Mouse (Mus musculus) bone marrow, adult 2 months (tissue): ENCODE results near the gene Ddi2. TPM values are rescaled to one million over a fixed set of nuclear protein-coding genes. Genes with fewer than 3 reads are reported as not detected.

Experiments used
- H3K27ac ChIP-seq: fragments of 200-500 bp; 2 replicates; pipeline ENCODE4 v1.5.1; 2012; ENCODE audit warnings: low read depth, mild to moderate bottlenecking, control low read depth, inconsistent platforms, low read length; ENCODE audit not compliant: control insufficient read depth, poor library complexity, insufficient read depth
- H3K4me1 ChIP-seq: fragments of 200-500 bp; 2 replicates; pipeline ENCODE4 v1.6.1; 2011; ENCODE audit warnings: low read length; ENCODE audit not compliant: control insufficient read depth, insufficient read depth
- H3K4me3 ChIP-seq: fragments of 200-500 bp; replicated peaks from 2 replicates; pipeline ENCODE3; 2011; ENCODE audit warnings: mild to moderate bottlenecking, low read depth, low read length, control low read depth; ENCODE audit not compliant: control insufficient read depth
- CTCF ChIP-seq: fragments of 200-500 bp; IDR thresholded peaks from 2 replicates; pipeline ENCODE4 v1.5.1; 2011; ENCODE audit warnings: low read length, control low read depth; ENCODE audit not compliant: control insufficient read depth, insufficient read depth
- POLR2A ChIP-seq: fragments of 200-500 bp; IDR thresholded peaks from 2 replicates; pipeline ENCODE4 v1.6.1; 2011; ENCODE audit warnings: low read depth, mild to moderate bottlenecking, control low read depth, low read length, borderline replicate concordance; ENCODE audit not compliant: control insufficient read depth
- WGBS: fragments of 180-500 bp; shearing (Covaris S2); methylation state at CpG from one replicate; pipeline ENCODE4 v1.1.7; 2018; 5-methylcytosine and 5-hydroxymethylcytosine counted together
- polyA plus RNA-seq: library from polyadenylated mRNA; stranded (reverse); fragments of >200 nt; gene quantifications from 2 replicates; pipeline ENCODE4 v1.2.4, GENCODE M21; 2011; ENCODE audit warnings: low replicate concordance; ENCODE audit not compliant: missing spikeins, insufficient read depth, insufficient read length

Ddi2 gene
- polyA plus RNA-seq, 1 experiment: 20.4 TPM

DNA sequence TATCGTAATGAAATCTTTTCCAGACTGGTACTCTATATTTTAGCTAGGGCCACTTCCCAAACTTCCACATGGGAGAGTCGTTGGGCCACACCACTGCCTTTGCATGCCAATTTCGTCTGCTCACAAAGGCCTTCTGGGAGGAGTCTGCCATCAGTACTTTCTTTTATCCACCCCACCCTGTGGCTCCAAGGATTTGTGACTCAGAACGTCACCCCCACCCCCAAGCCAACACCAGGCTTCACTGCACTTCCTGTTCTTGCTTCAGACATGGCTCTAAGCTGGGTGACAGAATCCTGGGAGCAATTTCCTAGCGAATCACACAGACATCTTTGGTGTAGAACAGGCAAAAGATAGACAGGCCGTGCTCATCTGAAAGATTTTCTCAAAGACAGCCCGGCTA, 41.5 kb downstream of the Ddi2 start:
- 75% methylated on average over 7 of the region's 7 CpGs for whole genome bisulfite sequencing
- no peak for TF ChIP-seq POLR2A
- no peak for TF ChIP-seq CTCF
- no peaks in the 10 kb centered on the region for H3K4me1 ChIP-seq
- no peak overlapping the region for H3K4me3 ChIP-seq
- H3K27ac ChIP-seq: no peak overlapping the region

DNA sequence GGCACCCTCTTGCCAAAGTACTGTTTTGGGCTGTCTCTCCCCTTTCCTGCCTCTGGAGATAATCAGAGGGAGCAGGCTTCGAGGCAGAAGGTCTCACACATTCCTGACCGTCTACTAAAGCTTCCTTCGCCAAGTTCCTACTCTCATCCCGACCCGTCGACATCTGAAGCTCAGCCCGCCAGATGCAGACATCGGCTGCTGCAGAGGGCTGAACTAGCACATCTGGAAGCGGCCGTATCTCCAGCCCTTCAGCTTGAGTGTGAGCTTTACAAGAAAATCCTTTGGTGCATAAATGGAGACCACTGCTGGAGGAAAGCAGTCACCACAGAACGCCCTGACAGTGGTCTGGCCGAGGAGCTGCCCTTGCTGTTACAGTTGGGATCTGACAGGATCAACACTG, 42.3 kb downstream of the Ddi2 start:
- Histone ChIP-seq H3K4me3 (no peak overlapping the region), H3K27ac (no peak overlapping the region), H3K4me1 (no peaks in the 10 kb centered on the region)
- WGBS: 90% methylated on average over 12 of the region's 12 CpGs
- no peak for TF ChIP-seq CTCF
- no peak for TF ChIP-seq POLR2A

DNA sequence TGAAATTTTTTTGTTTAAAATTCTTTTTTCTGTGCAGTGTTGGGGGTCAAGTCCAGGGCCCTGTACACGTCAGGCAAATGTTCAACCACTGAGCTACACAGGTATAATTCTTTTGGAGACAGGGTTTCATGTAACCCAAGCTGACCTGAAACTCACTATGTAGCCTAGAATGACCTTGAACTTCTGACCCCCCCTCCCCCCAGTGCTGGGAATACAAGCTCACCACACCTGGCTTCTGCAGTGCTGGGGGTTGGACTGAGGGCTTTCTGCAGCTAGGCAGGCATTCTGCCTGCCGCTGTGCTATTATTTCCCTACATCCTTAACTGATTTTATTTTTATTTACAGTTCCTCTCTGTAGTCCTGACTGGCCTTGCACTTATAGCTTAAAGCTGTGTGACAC, 44.2 kb downstream of the Ddi2 start:
- Histone ChIP-seq H3K4me3 (no peak overlapping the region), H3K4me1 (no peaks in the 10 kb centered on the region), H3K27ac (no peak overlapping the region)
- WGBS: 81% methylated on average over 2 of the region's 2 CpGs
- TF ChIP-seq CTCF: no peak

DNA sequence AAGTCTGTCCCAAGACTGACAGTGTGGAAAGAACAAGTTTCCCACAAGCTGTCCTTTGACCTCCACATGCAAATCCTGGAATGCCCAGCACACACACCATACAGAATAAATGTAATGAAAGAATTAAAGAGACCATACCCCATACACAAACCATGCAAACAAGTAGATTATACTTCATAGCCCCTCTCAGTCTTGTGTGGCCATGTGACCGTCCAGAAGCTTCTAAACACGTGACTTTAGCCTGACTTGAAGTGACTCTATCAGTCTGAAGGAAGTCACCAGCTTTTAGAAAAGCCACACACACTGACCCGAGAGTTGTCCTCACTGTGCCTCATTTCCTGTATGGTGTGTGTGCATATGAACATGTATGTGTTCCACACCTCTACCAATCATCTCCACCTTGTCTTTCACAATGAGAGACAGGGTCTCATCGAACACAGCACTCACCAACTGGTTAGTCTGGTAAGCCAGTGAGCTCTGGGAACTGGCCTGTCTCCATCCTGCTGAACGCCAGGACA, 46.7 kb downstream of the Ddi2 start:
- TF ChIP-seq POLR2A: no peak
- TF ChIP-seq CTCF: no peak

DNA sequence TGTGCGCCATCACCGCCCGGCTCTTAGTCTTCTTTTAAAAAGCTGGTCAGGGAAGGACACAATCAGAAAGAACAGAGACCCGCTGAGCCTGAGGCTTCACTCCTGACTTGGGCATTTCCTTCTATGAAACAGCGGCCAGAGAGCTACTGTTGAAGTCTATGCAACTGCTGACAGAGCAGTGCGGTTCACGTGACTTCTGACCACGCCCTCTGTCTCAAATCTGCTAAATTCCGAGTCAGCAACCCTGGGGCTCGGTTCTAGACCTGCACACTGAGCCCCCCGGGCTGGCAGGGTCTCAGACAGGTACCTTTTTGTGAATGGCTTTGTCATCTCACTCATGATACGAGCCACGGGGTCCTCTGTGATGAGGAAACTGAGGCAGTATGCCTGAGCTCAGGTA, 50.9 kb downstream of the Ddi2 start:
- Histone ChIP-seq H3K4me1 (no peaks in the 10 kb centered on the region; the same call in 1 of the 2 replicates), H3K4me3 (no peak overlapping the region), H3K27ac (no peak overlapping the region)
- TF ChIP-seq CTCF (no peak), POLR2A (no peak)
- WGBS: 79% methylated on average over 13 of the region's 13 CpGs

More for the DNA sequence above, 46.7 kb downstream of the Ddi2 start:
- no peaks in the 10 kb centered on the region for H3K4me1 ChIP-seq
- H3K4me3 ChIP-seq: no peak overlapping the region
- WGBS: 64% methylated on average over 5 of the region's 5 CpGs
- no peak overlapping the region for H3K27ac ChIP-seq

DNA sequence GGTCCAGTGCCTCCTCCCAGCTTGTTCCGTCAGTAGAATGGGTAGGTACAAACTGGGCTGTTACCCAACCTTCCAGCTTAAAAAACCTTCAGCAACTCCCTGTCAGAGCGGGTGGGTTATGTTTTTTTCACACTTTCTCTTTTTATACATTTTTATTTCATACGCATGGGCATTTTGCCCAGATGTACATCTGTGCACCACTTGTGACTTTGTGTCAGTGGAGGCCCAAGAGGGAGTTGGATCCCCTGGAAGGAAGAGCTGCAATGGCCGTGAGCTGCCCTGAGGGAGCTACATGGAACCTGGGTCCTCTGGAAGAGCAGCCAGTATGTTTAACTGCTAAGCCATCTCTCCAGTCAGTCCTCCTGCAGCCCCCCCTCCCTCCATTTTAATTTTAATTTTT, 51.8 kb downstream of the Ddi2 start:
- no peak overlapping the region for H3K4me3 ChIP-seq
- H3K27ac ChIP-seq: no peak overlapping the region
- TF ChIP-seq CTCF: no peak
- no peak for TF ChIP-seq POLR2A
- 78% methylated on average over 4 of the region's 4 CpGs for whole genome bisulfite sequencing
- no peaks in the 10 kb centered on the region; the same call in 1 of the 2 replicates for H3K4me1 ChIP-seq

DNA sequence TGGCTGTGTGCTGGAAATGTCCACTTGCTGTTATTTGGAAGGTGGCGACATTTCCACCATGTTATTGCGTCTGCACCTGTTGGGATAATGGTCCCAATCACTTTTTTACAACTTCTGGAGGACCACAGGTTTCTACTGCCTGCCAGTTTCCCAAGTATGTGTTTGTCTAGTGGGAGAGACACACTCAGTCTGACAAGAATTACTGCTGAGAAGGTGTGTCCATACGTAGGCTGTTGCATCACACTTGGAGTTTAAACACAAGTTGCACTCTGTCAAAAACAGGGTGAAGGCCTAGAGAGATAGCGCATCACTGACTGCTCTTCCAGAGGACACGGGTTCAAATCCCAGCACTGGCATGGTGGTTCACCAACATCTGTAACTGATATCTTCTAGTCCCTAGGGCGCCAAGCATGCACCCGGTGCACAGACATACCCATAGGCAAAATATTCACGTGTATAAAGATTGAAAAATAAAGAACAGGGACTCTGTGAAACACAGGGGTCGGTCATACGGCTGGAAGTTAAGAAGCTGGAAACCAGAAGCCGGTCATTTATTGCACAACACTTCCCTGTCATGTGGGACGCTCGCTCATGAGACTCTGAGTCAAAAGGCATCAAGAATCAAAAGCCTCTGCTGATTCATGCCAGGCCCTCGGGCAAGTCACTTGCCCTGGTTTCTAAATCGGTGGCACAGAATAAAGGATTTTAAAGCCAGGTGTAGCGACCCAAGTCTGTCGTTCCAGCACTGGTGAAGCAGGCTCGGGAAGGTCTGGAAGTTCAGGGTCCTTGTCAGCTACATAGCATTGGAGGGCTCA, 53.1 kb downstream of the Ddi2 start:
- 47% methylated on average over 18 of the region's 18 CpGs for WGBS
- TF ChIP-seq POLR2A (no peak), CTCF (no peak)
- Histone ChIP-seq H3K4me3 (no peak overlapping the region), H3K4me1 (no peaks in the 10 kb centered on the region; the same call in 1 of the 2 replicates), H3K27ac (0 out of 2 replicates have a peak overlapping the region, but pooled peaks have one; percentile 12)

DNA sequence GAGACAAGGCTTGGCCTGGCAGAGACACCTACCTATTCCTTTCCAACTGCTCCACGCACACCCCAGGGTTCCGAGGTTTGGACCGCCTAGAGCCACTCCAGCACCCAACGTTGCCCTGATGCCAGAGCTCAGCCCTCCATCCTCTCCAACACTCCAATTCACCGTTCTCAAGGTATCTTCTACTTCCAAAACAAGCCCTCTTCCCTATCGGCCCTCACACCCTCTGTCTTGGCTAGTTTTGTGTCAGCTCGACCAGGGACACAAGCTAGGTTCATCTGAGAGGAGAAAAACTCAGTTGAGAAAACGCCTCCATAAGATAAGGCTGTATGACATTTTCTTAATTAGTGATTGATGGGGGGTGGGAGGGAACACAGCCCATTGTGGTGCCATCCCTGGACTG, 58.4 kb downstream of the Ddi2 start, which contains the start of gene Plekhm2:
Gene Plekhm2 (minus strand): TSS at position 101 of the 400 bp plus-strand sequence.
- Histone ChIP-seq H3K4me1 (peaks cover 2% of the 10 kb centered on the region; the same call in 1 of the 2 replicates), H3K27ac (peak within 1 kb of the TSS; percentile 9; the same call in 1 of the 2 replicates), H3K4me3 (peak within 1 kb of the TSS; percentile 72)
- 72% methylated on average over 8 of the region's 8 CpGs for WGBS
- no peak for TF ChIP-seq POLR2A
- TF ChIP-seq CTCF: no peak
